ENCODE assay signal across 30 mouse cellular contexts in the genomic region with DNA sequence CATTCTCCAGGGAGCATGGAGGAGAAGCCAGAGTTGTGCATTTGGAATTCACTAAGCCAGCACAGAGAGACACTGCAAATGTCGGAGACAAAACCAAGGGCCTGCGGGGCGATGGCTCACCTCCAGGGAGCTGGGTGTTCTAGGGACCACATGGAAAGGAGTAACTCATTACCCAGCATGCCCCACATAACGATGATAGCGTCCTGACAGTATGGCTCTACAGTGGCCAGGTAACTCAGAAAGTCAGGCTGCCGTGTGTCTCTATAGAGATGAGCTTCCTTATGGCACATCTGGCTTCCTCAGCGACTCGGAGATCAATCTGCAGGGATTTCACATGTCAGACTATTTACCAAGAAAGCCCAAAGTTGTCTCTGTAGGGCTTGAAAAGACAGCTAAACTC. TPM values are rescaled to one million over a fixed set of nuclear protein-coding genes. Genes with fewer than 3 reads are reported as not detected.
"Had no signal": no experiment of that assay in that cellular context is flagged by ENCODE, and none has a peak within 500 bp of the region (broad histone marks: within the 10 kb centered on the region; RNA-seq: fewer than 3 reads in every experiment).

No protein-coding gene starts in this region.

- H3K27ac ChIP-seq: embryonic facial prominence, embryonic 10.5 days; embryonic facial prominence, embryonic 12.5 days; embryonic facial prominence, embryonic 13.5 days; embryonic facial prominence, embryonic 15.5 days; forebrain, embryonic 10.5 days; forebrain, embryonic 12.5 days; forebrain, embryonic 13.5 days; forebrain, embryonic 15.5 days; gastrocnemius, adult 2 months had no signal

- H3K27me3 ChIP-seq: embryonic facial prominence, embryonic 12.5 days; embryonic facial prominence, embryonic 13.5 days; embryonic facial prominence, embryonic 15.5 days; forebrain, embryonic 12.5 days; forebrain, embryonic 13.5 days; forebrain, embryonic 15.5 days had no signal

- ATAC-seq: forebrain, embryonic 13.5 days; forebrain, embryonic 14.5 days; forebrain, embryonic 15.5 days; forebrain, embryonic 16.5 days; forebrain, postnatal 0 days had no signal

- H3K36me3 ChIP-seq: forebrain, embryonic 15.5 days had no signal

- H3K9ac ChIP-seq: embryonic facial prominence, embryonic 12.5 days; embryonic facial prominence, embryonic 13.5 days; embryonic facial prominence, embryonic 15.5 days; forebrain, embryonic 12.5 days; forebrain, embryonic 13.5 days; forebrain, embryonic 15.5 days; forebrain, postnatal 0 days had no signal

- H3K4me3 ChIP-seq: embryonic facial prominence, embryonic 10.5 days; embryonic facial prominence, embryonic 12.5 days; embryonic facial prominence, embryonic 13.5 days; embryonic facial prominence, embryonic 15.5 days; erythroblast, embryonic 14.5 days; forebrain, embryonic 10.5 days; forebrain, embryonic 12.5 days; forebrain, embryonic 13.5 days; forebrain, embryonic 15.5 days; gastrocnemius, adult 2 months had no signal

- H3K9me3 ChIP-seq: embryonic facial prominence, embryonic 10.5 days; embryonic facial prominence, embryonic 12.5 days; embryonic facial prominence, embryonic 13.5 days; embryonic facial prominence, embryonic 15.5 days; forebrain, embryonic 10.5 days; forebrain, embryonic 12.5 days; forebrain, embryonic 13.5 days; forebrain, embryonic 15.5 days had no signal

- H3K4me1 ChIP-seq: embryonic facial prominence, embryonic 10.5 days; embryonic facial prominence, embryonic 12.5 days; embryonic facial prominence, embryonic 13.5 days; embryonic facial prominence, embryonic 15.5 days; forebrain, embryonic 10.5 days; forebrain, embryonic 12.5 days; forebrain, embryonic 13.5 days; forebrain, embryonic 15.5 days had no signal

- DNase-seq: cerebellum, adult 18-20 months; cerebellum, adult 2 months; cerebellum, adult 8-10 months; cerebellum, adult 9-10 months; cerebellum, adult 9-11 months; cerebellum, postnatal 10 days; cerebellum, postnatal 14 days; cerebellum, postnatal 25 days; cerebellum, postnatal 36 days; embryo, embryonic 11 days; forebrain, postnatal 0 days; gastrocnemius, adult 2 months; gastrocnemius, postnatal 10 days; gastrocnemius, postnatal 14 days; gastrocnemius, postnatal 25 days; gastrocnemius, postnatal 36 days; heart, adult 18-20 months had no signal

- H3K4me2 ChIP-seq: embryonic facial prominence, embryonic 12.5 days; embryonic facial prominence, embryonic 13.5 days; embryonic facial prominence, embryonic 15.5 days; forebrain, embryonic 12.5 days; forebrain, embryonic 13.5 days; forebrain, embryonic 15.5 days had no signal

RNA-seq across cellular contexts. Expression of a gene that starts 48.9 kb away (rescaled TPM):
- total RNA-seq: common myeloid progenitor, adult 5-6 weeks; gastrocnemius, postnatal 25 days; gastrocnemius, postnatal 36 days; granulocyte monocyte progenitor cell, adult 5-6 weeks had no signal
- polyA plus RNA-seq: erythroblast, embryonic 14.5 days had no signal
